Mouse (Mus musculus) small intestine, adult 2 months (tissue): Measurements from ENCODE around the gene Hspa12b.

Experiments
- CTCF ChIP-seq: fragments of 200-500 bp; IDR thresholded peaks from 2 replicates; pipeline ENCODE4 v1.5.1; 2012; ENCODE audit warnings: low read depth, mild to moderate bottlenecking, control low read depth, inconsistent platforms, low read length, moderate library complexity, mixed read lengths; ENCODE audit not compliant: insufficient replicate concordance, insufficient read length; ENCODE audit errors: extremely low read depth
- POLR2A ChIP-seq: fragments of 200-500 bp; IDR thresholded peaks from 2 replicates; pipeline ENCODE4 v1.6.1; 2012; ENCODE audit warnings: low read depth, mild to moderate bottlenecking, control low read depth, inconsistent platforms, low read length, moderate library complexity

GRCm38 (mm10) chr2:131168914-131169313 is 41.8 kb downstream of the Hspa12b start:
- TF ChIP-seq CTCF, result no peak
- TF ChIP-seq POLR2A, result no peak
